Mouse (Mus musculus) heart, adult 2 months (tissue): ENCODE measurements at regions not wholly inside any gene's neighbourhood (a gene's known extent, or its start where the extent isn't known, plus 50 kb on each side); places are given as distances from the start of the nearest gene placed in this dataset.
A peak's percentile ranks its signal among the peaks of the same experiment; 100 is the strongest.

ENCODE experiments used
- DNase-seq, 2 experiments: peaks; one replicate each; pipeline ENCODE4 v3.0.0; 2021
- H3K27ac ChIP-seq: fragments of 200-600 bp; 2 replicates; pipeline ENCODE4 v1.8.1; 2022
- H3K27me3 ChIP-seq: fragments of 200-500 bp; 2 replicates; pipeline ENCODE4 v1.6.1; 2012; ENCODE audit warnings: mild to moderate bottlenecking, low read length, inconsistent platforms, mixed read lengths; ENCODE audit not compliant: control insufficient read depth, insufficient read depth
- H3K36me3 ChIP-seq: fragments of 200-500 bp; 2 replicates; pipeline ENCODE4 v1.6.1; 2012; ENCODE audit warnings: low read length, inconsistent platforms; ENCODE audit not compliant: control insufficient read depth, insufficient read depth
- H3K4me1 ChIP-seq: fragments of 200-500 bp; 2 replicates; pipeline ENCODE4 v1.6.1; 2011; ENCODE audit warnings: low read length; ENCODE audit not compliant: control insufficient read depth, insufficient read depth
- H3K4me3 ChIP-seq: fragments of 200-600 bp; 2 replicates; pipeline ENCODE4 v1.8.1; 2022
- H3K79me2 ChIP-seq: fragments of 200-500 bp; replicated peaks from 2 replicates; pipeline ENCODE4 v1.6.1; 2012; ENCODE audit warnings: mild to moderate bottlenecking, inconsistent platforms, low read length, moderate library complexity, mixed read lengths; ENCODE audit not compliant: control insufficient read depth, insufficient read depth
- H3K9ac ChIP-seq: fragments of 200-500 bp; 2 replicates; pipeline ENCODE4 v1.6.1; 2012; ENCODE audit warnings: low read depth, mild to moderate bottlenecking, control low read depth, inconsistent platforms, low read length, mixed read lengths
- CTCF ChIP-seq: fragments of 200-600 bp; IDR thresholded peaks from 2 replicates; pipeline ENCODE4 v1.8.1; 2022; ENCODE audit warnings: antibody characterized with exemption, mild to moderate bottlenecking, moderate library complexity
- EP300 ChIP-seq: fragments of 200-500 bp; IDR thresholded peaks from 2 replicates; pipeline ENCODE4 v1.6.1; 2011; ENCODE audit warnings: low read depth, low read length, control low read depth; ENCODE audit not compliant: insufficient read depth
- POLR2A ChIP-seq: fragments of 200-500 bp; IDR thresholded peaks from 2 replicates; pipeline ENCODE4 v1.6.1; 2011; ENCODE audit warnings: mild to moderate bottlenecking, low read depth, low read length, control low read depth; ENCODE audit not compliant: insufficient read depth
- WGBS: fragments of 180-500 bp; shearing (Covaris S2); methylation state at CpG from one replicate; pipeline ENCODE4 v1.1.7; 2018; 5-methylcytosine and 5-hydroxymethylcytosine counted together
- intact Hi-C: fragments of 180-260 bp; cut with DNase I; formaldehyde crosslinking; loops from one replicate; pipeline ENCODE4 v1.15.1; 2025

- Histone ChIP-seq H3K27me3 (no peaks in the 10 kb centered on the region), H3K79me2 (no peaks in the 10 kb centered on the region), H3K27ac (no peak overlapping the region), H3K36me3 (no peaks in the 10 kb centered on the region), H3K4me3 (no peak overlapping the region), H3K4me1 (peaks cover 6% of the 10 kb centered on the region), H3K9ac (no peak overlapping the region)
- intact Hi-C loops: no loop called here
- WGBS: 39% methylated on average over 11 of the region's 11 CpGs
- DNase-seq: no peak
- TF ChIP-seq CTCF: no peak
- no peak for TF ChIP-seq POLR2A
- TF ChIP-seq EP300: no peak
These were observed 233.4 kb downstream of the Hlx start for GRCm38 (mm10) chr1:184498909-184499525.

- no peaks in the 10 kb centered on the region for H3K27me3 ChIP-seq
- peaks cover 6% of the 10 kb centered on the region for H3K4me1 ChIP-seq
- H3K4me3 ChIP-seq: no peak overlapping the region
- intact Hi-C loops: no loop called here
- no peak for TF ChIP-seq CTCF
- TF ChIP-seq POLR2A: no peak
- TF ChIP-seq EP300: no peak
- DNase-seq: no peak
- H3K9ac ChIP-seq: no peak overlapping the region
- no peak overlapping the region for H3K27ac ChIP-seq
- 67% methylated on average over 1 of the region's 1 CpGs for WGBS
- no peaks in the 10 kb centered on the region for H3K36me3 ChIP-seq
- H3K79me2 ChIP-seq: no peaks in the 10 kb centered on the region
These were observed 235.4 kb downstream of the Hlx start for GRCm38 (mm10) chr1:184497007-184497406.

- H3K36me3 ChIP-seq: no peaks in the 10 kb centered on the region
- H3K9ac ChIP-seq: no peak overlapping the region
- H3K4me3 ChIP-seq: no peak overlapping the region
- H3K27ac ChIP-seq: no peak overlapping the region
- 59% methylated on average over 8 of the region's 8 CpGs for WGBS
- DNase-seq: no peak
- H3K27me3 ChIP-seq: no peaks in the 10 kb centered on the region
- TF ChIP-seq CTCF (no peak), POLR2A (no peak), EP300 (no peak)
- no peaks in the 10 kb centered on the region for H3K79me2 ChIP-seq
- peaks cover 1% of the 10 kb centered on the region; the same call in 1 of the 2 replicates for H3K4me1 ChIP-seq
- intact Hi-C loops: no loop called here
These were observed 238.6 kb downstream of the Hlx start for GRCm38 (mm10) chr1:184493811-184494210.

GRCm38 (mm10) chr1:184492115-184492514 is 240.3 kb downstream of the Hlx start:
- intact Hi-C loops: no loop called here

GRCm38 (mm10) chr1:184491252-184491651 is 241.2 kb downstream of the Hlx start:
- DNase-seq: no peak
- Histone ChIP-seq H3K27me3 (no peaks in the 10 kb centered on the region), H3K36me3 (no peaks in the 10 kb centered on the region), H3K79me2 (no peaks in the 10 kb centered on the region), H3K4me1 (no peaks in the 10 kb centered on the region), H3K4me3 (no peak overlapping the region), H3K9ac (no peak overlapping the region), H3K27ac (no peak overlapping the region)
- intact Hi-C loops: no loop called here
- TF ChIP-seq POLR2A: no peak
- no peak for TF ChIP-seq EP300
- no peak for TF ChIP-seq CTCF
- 85% methylated on average over 4 of the region's 4 CpGs for WGBS

More at GRCm38 (mm10) chr1:184492115-184492514, 240.3 kb downstream of the Hlx start:
- no peaks in the 10 kb centered on the region for H3K36me3 ChIP-seq
- H3K27ac ChIP-seq: no peak overlapping the region
- H3K27me3 ChIP-seq: no peaks in the 10 kb centered on the region
- H3K4me3 ChIP-seq: no peak overlapping the region
- WGBS: 91% methylated on average over 3 of the region's 3 CpGs
- TF ChIP-seq EP300 (no peak), POLR2A (no peak), CTCF (peak; percentile 52)
- no peak for DNase-seq
- no peaks in the 10 kb centered on the region for H3K4me1 ChIP-seq
- no peaks in the 10 kb centered on the region for H3K79me2 ChIP-seq
- no peak overlapping the region for H3K9ac ChIP-seq

GRCm38 (mm10) chr1:184487409-184487808 is 245.0 kb downstream of the Hlx start:
- no peaks in the 10 kb centered on the region for H3K4me1 ChIP-seq
- no peaks in the 10 kb centered on the region for H3K36me3 ChIP-seq
- no peak for TF ChIP-seq POLR2A
- no peak for TF ChIP-seq EP300
- no peak for TF ChIP-seq CTCF
- no peaks in the 10 kb centered on the region for H3K79me2 ChIP-seq
- intact Hi-C loops: no loop called here
- DNase-seq: no peak
- no peak overlapping the region for H3K9ac ChIP-seq
- no peak overlapping the region for H3K27ac ChIP-seq
- 78% methylated on average over 6 of the region's 6 CpGs for WGBS
- no peak overlapping the region for H3K4me3 ChIP-seq
- no peaks in the 10 kb centered on the region for H3K27me3 ChIP-seq
